Mouse (Mus musculus): ENCODE data around the gene Scamp5. TPM values are rescaled to one million over a fixed set of nuclear protein-coding genes. Genes with fewer than 3 reads are reported as not detected.

Gene Scamp5
- total and polyA plus RNA-seq, 2 experiments, result 10.3 to 18.2 TPM

GRCm38 (mm10) chr9:57503622-57504380, 35.9 kb upstream of the Scamp5 start, which contains the start of gene Rpp25:
Gene Rpp25, plus strand, starts transcription at chr9:57504026.
- Histone ChIP-seq H3K27me3 (ENCODE audit: control insufficient read depth, insufficient read depth, low read length) (peaks cover 6% of the 10 kb centered on the region), H3K27ac (replicated peaks; ENCODE audit: insufficient read depth, low read depth, low read length) (no peak within 1 kb of the TSS), H3K36me3 (ENCODE audit: control insufficient read depth, insufficient read depth, low read length) (no peaks in the 10 kb centered on the region), H3K9ac (ENCODE audit: low read depth, low read length) (no peak within 1 kb of the TSS), H3K79me2 (ENCODE audit: control insufficient read depth, insufficient read depth, low read length) (no peaks in the 10 kb centered on the region), H3K4me3 (ENCODE audit: insufficient read depth, low read depth, low read length) (peak within 1 kb of the TSS; percentile 39; the same call in 1 of the 2 replicates), H3K4me1 (ENCODE audit: control insufficient read depth, insufficient read depth, low read length) (no peaks in the 10 kb centered on the region)
- under 1% methylated on average over 46 of the region's 46 CpGs for WGBS
- DNase-seq (ENCODE audit: extremely low read depth, low read depth, low spot score), result no peak
- no peak for TF ChIP-seq CTCF (IDR thresholded peaks at IDR 0.05; ENCODE audit: low read depth, low read length)

GRCm38 (mm10) chr9:57502911-57503621, 35.2 kb upstream of the Scamp5 start:
- no peaks in the 10 kb centered on the region for H3K36me3 ChIP-seq (ENCODE audit: control insufficient read depth, insufficient read depth, low read length)
- peaks cover 6% of the 10 kb centered on the region for H3K27me3 ChIP-seq (ENCODE audit: control insufficient read depth, insufficient read depth, low read length)
- DNase-seq (ENCODE audit: extremely low read depth, low read depth, low spot score), result no peak
- H3K27ac ChIP-seq (replicated peaks; ENCODE audit: insufficient read depth, low read depth, low read length), result no peak overlapping the region
- no peak overlapping the region for H3K4me3 ChIP-seq (ENCODE audit: insufficient read depth, low read depth, low read length)
- H3K79me2 ChIP-seq (ENCODE audit: control insufficient read depth, insufficient read depth, low read length), result no peaks in the 10 kb centered on the region
- TF ChIP-seq CTCF (IDR thresholded peaks at IDR 0.05; ENCODE audit: low read depth, low read length) (no peak), POLR2A (IDR thresholded peaks at IDR 0.05; ENCODE audit: extremely low read depth, insufficient read depth, low read length) (no peak)
- H3K9ac ChIP-seq (ENCODE audit: low read depth, low read length), result no peak overlapping the region
- WGBS, result 15% methylated on average over 23 of the region's 23 CpGs
- H3K4me1 ChIP-seq (ENCODE audit: control insufficient read depth, insufficient read depth, low read length), result no peaks in the 10 kb centered on the region

- H3K36me3 ChIP-seq (ENCODE audit: control insufficient read depth, insufficient read depth, low read length), result no peaks in the 10 kb centered on the region
- H3K27me3 ChIP-seq (ENCODE audit: control insufficient read depth, insufficient read depth, low read length), result peaks cover 6% of the 10 kb centered on the region
- no peak overlapping the region for H3K9ac ChIP-seq (ENCODE audit: low read depth, low read length)
- no peaks in the 10 kb centered on the region for H3K79me2 ChIP-seq (ENCODE audit: control insufficient read depth, insufficient read depth, low read length)
- no peak overlapping the region for H3K27ac ChIP-seq (replicated peaks; ENCODE audit: insufficient read depth, low read depth, low read length)
- H3K4me1 ChIP-seq (ENCODE audit: control insufficient read depth, insufficient read depth, low read length), result 0 out of 2 replicates have a peak, but pooled peaks cover 6% of the 10 kb centered on the region
- no peak for DNase-seq (ENCODE audit: extremely low read depth, low read depth, low spot score)
- 23% methylated on average over 20 of the region's 20 CpGs for WGBS
- no peak overlapping the region for H3K4me3 ChIP-seq (ENCODE audit: insufficient read depth, low read depth, low read length)
- TF ChIP-seq CTCF (IDR thresholded peaks at IDR 0.05; ENCODE audit: low read depth, low read length) (no peak), POLR2A (IDR thresholded peaks at IDR 0.05; ENCODE audit: extremely low read depth, insufficient read depth, low read length) (no peak)
Observed at GRCm38 (mm10) chr9:57501861-57502260, 34.0 kb upstream of the Scamp5 start.

GRCm38 (mm10) chr9:57501452-57501851, 33.6 kb upstream of the Scamp5 start:
- no peak for TF ChIP-seq CTCF (IDR thresholded peaks at IDR 0.05; ENCODE audit: low read depth, low read length)
- TF ChIP-seq POLR2A (IDR thresholded peaks at IDR 0.05; ENCODE audit: extremely low read depth, insufficient read depth, low read length), result no peak
- no peak for DNase-seq (ENCODE audit: extremely low read depth, low read depth, low spot score)
- Histone ChIP-seq H3K9ac (ENCODE audit: low read depth, low read length) (no peak overlapping the region), H3K27me3 (ENCODE audit: control insufficient read depth, insufficient read depth, low read length) (peaks cover 6% of the 10 kb centered on the region), H3K36me3 (ENCODE audit: control insufficient read depth, insufficient read depth, low read length) (no peaks in the 10 kb centered on the region), H3K4me3 (ENCODE audit: insufficient read depth, low read depth, low read length) (no peak overlapping the region), H3K27ac (replicated peaks; ENCODE audit: insufficient read depth, low read depth, low read length) (no peak overlapping the region), H3K4me1 (ENCODE audit: control insufficient read depth, insufficient read depth, low read length) (0 out of 2 replicates have a peak, but pooled peaks cover 6% of the 10 kb centered on the region), H3K79me2 (ENCODE audit: control insufficient read depth, insufficient read depth, low read length) (no peaks in the 10 kb centered on the region)
- WGBS, result 26% methylated on average over 13 of the region's 13 CpGs

GRCm38 (mm10) chr9:57498536-57498935, 30.7 kb upstream of the Scamp5 start:
- DNase-seq (ENCODE audit: extremely low read depth, low read depth, low spot score), result no peak
- no peaks in the 10 kb centered on the region for H3K36me3 ChIP-seq (ENCODE audit: control insufficient read depth, insufficient read depth, low read length)
- no peak overlapping the region for H3K9ac ChIP-seq (ENCODE audit: low read depth, low read length)
- H3K4me3 ChIP-seq (ENCODE audit: insufficient read depth, low read depth, low read length), result no peak overlapping the region
- TF ChIP-seq CTCF (IDR thresholded peaks at IDR 0.05; ENCODE audit: low read depth, low read length), result no peak
- TF ChIP-seq POLR2A (IDR thresholded peaks at IDR 0.05; ENCODE audit: extremely low read depth, insufficient read depth, low read length), result no peak
- 87% methylated on average over 7 of the region's 7 CpGs for WGBS
- H3K27ac ChIP-seq (replicated peaks; ENCODE audit: insufficient read depth, low read depth, low read length), result no peak overlapping the region
- H3K4me1 ChIP-seq (ENCODE audit: control insufficient read depth, insufficient read depth, low read length), result 0 out of 2 replicates have a peak, but pooled peaks cover 6% of the 10 kb centered on the region
- H3K27me3 ChIP-seq (ENCODE audit: control insufficient read depth, insufficient read depth, low read length), result peaks cover 6% of the 10 kb centered on the region; the same call in 1 of the 2 replicates
- H3K79me2 ChIP-seq (ENCODE audit: control insufficient read depth, insufficient read depth, low read length), result no peaks in the 10 kb centered on the region
